Mouse (Mus musculus) MEL (cell line): ENCODE results near the gene Ipmk. TPM values are rescaled to one million over a fixed set of nuclear protein-coding genes. Genes with fewer than 3 reads are reported as not detected.
A peak's percentile ranks its signal among the peaks of the same experiment; 100 is the strongest.

Experiments used
- DNase-seq: peaks from one replicate; pipeline ENCODE4 v3.0.0; 2011; ENCODE audit warnings: low read depth, low spot score
- H3K27ac ChIP-seq: 2 replicates; pipeline ENCODE4 v1.5.1; 2012; ENCODE audit warnings: low read depth, mild to moderate bottlenecking, control low read depth, low read length, moderate library complexity; ENCODE audit not compliant: control insufficient read depth
- H3K27me3 ChIP-seq, 2 experiments: fragments of 150-350 bp in 1 of 2; sonication (generic) in 1 of 2; 2 replicates each; pipeline ENCODE4 v1.6.1; 2012; ENCODE audit warnings: low read length in 2 of 2, mild to moderate bottlenecking in 2 of 2, improper control_type of control experiment in 1 of 2, moderate library complexity in 1 of 2; ENCODE audit not compliant: insufficient read depth in 2 of 2, control insufficient read depth in 1 of 2
- H3K36me3 ChIP-seq, 2 experiments: 2 replicates each; pipeline ENCODE4 v1.6.1; 2012 to 2014; ENCODE audit warnings: low read length in 2 of 2, improper control_type of control experiment in 1 of 2, inconsistent platforms in 1 of 2, mild to moderate bottlenecking in 1 of 2; ENCODE audit not compliant: insufficient read depth in 2 of 2, control insufficient read depth in 1 of 2
- H3K4me1 ChIP-seq, 2 experiments: fragments of 150-350 bp in 1 of 2; sonication (generic) in 1 of 2; 2 replicates each; pipeline ENCODE4 v1.6.1; 2012; ENCODE audit warnings: low read length in 2 of 2, improper control_type of control experiment in 1 of 2, mild to moderate bottlenecking in 1 of 2; ENCODE audit not compliant: insufficient read depth in 2 of 2, control insufficient read depth in 1 of 2
- H3K4me3 ChIP-seq, 2 experiments: fragments of 150-350 bp in 1 of 2; sonication (generic) in 1 of 2; 2 replicates each; pipeline ENCODE4 v1.5.1; 2012; ENCODE audit warnings: low read depth in 2 of 2, low read length in 2 of 2, mild to moderate bottlenecking in 2 of 2, moderate library complexity in 2 of 2, control low read depth in 1 of 2, improper control_type of control experiment in 1 of 2; ENCODE audit not compliant: control insufficient read depth in 1 of 2, insufficient read depth in 1 of 2
- H3K79me2 ChIP-seq: 2 replicates; pipeline ENCODE4 v1.6.1; 2012; ENCODE audit warnings: mild to moderate bottlenecking, low read length, moderate library complexity; ENCODE audit not compliant: control insufficient read depth, poor library complexity, insufficient read depth
- H3K9ac ChIP-seq: 2 replicates; pipeline ENCODE4 v1.6.1; 2012; ENCODE audit warnings: low read depth, mild to moderate bottlenecking, control low read depth, low read length, moderate library complexity; ENCODE audit not compliant: control insufficient read depth, poor library complexity, severe bottlenecking
- H3K9me3 ChIP-seq: fragments of 150-350 bp; sonication (generic); replicated peaks from 2 replicates; pipeline ENCODE4 v1.6.1; 2012; ENCODE audit warnings: mild to moderate bottlenecking, low read length, improper control_type of control experiment, moderate library complexity; ENCODE audit not compliant: insufficient read depth
- BHLHE40 ChIP-seq: IDR thresholded peaks from 2 replicates; pipeline ENCODE4 v1.6.1; 2012; ENCODE audit warnings: low read depth, mild to moderate bottlenecking, inconsistent platforms, low read length, improper control_type of control experiment, borderline replicate concordance
- CHD1 ChIP-seq: IDR thresholded peaks from 2 replicates; pipeline ENCODE4 v1.6.1; 2012; ENCODE audit warnings: low read depth, mild to moderate bottlenecking, inconsistent platforms, low read length, improper control_type of control experiment
- E2F4 ChIP-seq: IDR thresholded peaks from 2 replicates; pipeline ENCODE4 v1.6.1; 2011; ENCODE audit warnings: low read depth, low read length, improper control_type of control experiment, borderline replicate concordance
- ELF1 ChIP-seq: IDR thresholded peaks from 2 replicates; pipeline ENCODE4 v1.6.1; 2014; ENCODE audit warnings: low read depth, mild to moderate bottlenecking, inconsistent platforms, low read length, improper control_type of control experiment, moderate library complexity
- EP300 ChIP-seq, 2 experiments: IDR thresholded peaks; 2 replicates each; pipeline ENCODE4 v1.6.1; 2011; ENCODE audit warnings: improper control_type of control experiment in 2 of 2, low read length in 2 of 2, low read depth in 1 of 2, mild to moderate bottlenecking in 1 of 2
- GATA1 ChIP-seq: IDR thresholded peaks from 2 replicates; pipeline ENCODE4 v1.6.1; 2011; ENCODE audit warnings: low read depth, low read length, improper control_type of control experiment
- MAZ ChIP-seq: IDR thresholded peaks from 2 replicates; pipeline ENCODE4 v1.6.1; 2012; ENCODE audit warnings: low read depth, mild to moderate bottlenecking, inconsistent platforms, low read length, improper control_type of control experiment
- MXI1 ChIP-seq: IDR thresholded peaks from 2 replicates; pipeline ENCODE4 v1.6.1; 2011; ENCODE audit warnings: mild to moderate bottlenecking, low read depth, low read length, improper control_type of control experiment
- MYB ChIP-seq: IDR thresholded peaks from 2 replicates; pipeline ENCODE4 v1.6.1; 2011; ENCODE audit warnings: mild to moderate bottlenecking, low read depth, low read length, improper control_type of control experiment
- MYC ChIP-seq: IDR thresholded peaks from 2 replicates; pipeline ENCODE4 v1.6.1; 2011; ENCODE audit warnings: low read depth, mild to moderate bottlenecking, low read length, improper control_type of control experiment, moderate library complexity
- NELFE ChIP-seq: IDR thresholded peaks from 2 replicates; pipeline ENCODE4 v1.6.1; 2011; ENCODE audit warnings: low read depth, low read length, improper control_type of control experiment
- NRF1 ChIP-seq: IDR thresholded peaks from 2 replicates; pipeline ENCODE4 v1.6.1; 2014; ENCODE audit warnings: low read depth, mild to moderate bottlenecking, inconsistent platforms, low read length, improper control_type of control experiment, moderate library complexity; ENCODE audit not compliant: poor library complexity, insufficient read depth, severe bottlenecking
- POLR2AphosphoS2 ChIP-seq: IDR thresholded peaks from 2 replicates; pipeline ENCODE4 v1.6.1; 2011; ENCODE audit warnings: low read length, improper control_type of control experiment
- POLR2AphosphoS5 ChIP-seq: IDR thresholded peaks from 2 replicates; pipeline ENCODE4 v1.6.1; 2012; ENCODE audit warnings: low read depth, borderline replicate concordance, mild to moderate bottlenecking, inconsistent platforms, low read length, moderate library complexity, mixed read lengths
- RAD21 ChIP-seq: IDR thresholded peaks from 2 replicates; pipeline ENCODE4 v1.6.1; 2011; ENCODE audit warnings: mild to moderate bottlenecking, low read depth, low read length, improper control_type of control experiment
- RCOR1 ChIP-seq: IDR thresholded peaks from 2 replicates; pipeline ENCODE4 v1.6.1; 2012; ENCODE audit warnings: low read depth, mild to moderate bottlenecking, inconsistent platforms, low read length, improper control_type of control experiment
- SIN3A ChIP-seq: IDR thresholded peaks from 2 replicates; pipeline ENCODE4 v1.6.1; 2012; ENCODE audit warnings: low read length, improper control_type of control experiment, inconsistent platforms
- SMC3 ChIP-seq: IDR thresholded peaks from 2 replicates; pipeline ENCODE4 v1.6.1; 2011; ENCODE audit warnings: low read depth, low read length, improper control_type of control experiment
- TAL1 ChIP-seq: IDR thresholded peaks from 2 replicates; pipeline ENCODE4 v1.6.1; 2012; ENCODE audit warnings: mild to moderate bottlenecking, inconsistent platforms, low read length, moderate library complexity, mixed read lengths
- TBP ChIP-seq: IDR thresholded peaks from 2 replicates; pipeline ENCODE4 v1.8.0; 2011; ENCODE audit warnings: low read depth, low read length, improper control_type of control experiment
- TCF12 ChIP-seq: IDR thresholded peaks from 2 replicates; pipeline ENCODE4 v1.6.1; 2014; ENCODE audit warnings: low read depth, mild to moderate bottlenecking, inconsistent platforms, low read length, improper control_type of control experiment, moderate library complexity
- ZC3H11A ChIP-seq: IDR thresholded peaks from 2 replicates; pipeline ENCODE4 v1.6.1; 2012; ENCODE audit warnings: low read depth, mild to moderate bottlenecking, inconsistent platforms, low read length, improper control_type of control experiment
- ZKSCAN1 ChIP-seq: IDR thresholded peaks from 2 replicates; pipeline ENCODE4 v1.6.1; 2012; ENCODE audit warnings: low read depth, mild to moderate bottlenecking, inconsistent platforms, low read length, improper control_type of control experiment, moderate library complexity
- ZMIZ1 ChIP-seq: IDR thresholded peaks from 2 replicates; pipeline ENCODE4 v1.6.1; 2012; ENCODE audit warnings: low read depth, mild to moderate bottlenecking, inconsistent platforms, low read length, improper control_type of control experiment, moderate library complexity
- ZNF384 ChIP-seq: IDR thresholded peaks from 2 replicates; pipeline ENCODE4 v1.6.1; 2012; ENCODE audit warnings: low read depth, mild to moderate bottlenecking, inconsistent platforms, low read length, improper control_type of control experiment
- polyA plus RNA-seq, 2 experiments: library from polyadenylated mRNA; stranded (reverse) in 1 of 2; unstranded in 1 of 2; fragments of >175 nt in 1 of 2; fragments of >200 nt in 1 of 2; gene quantifications; 2 replicates each; pipeline versions ENCODE4 v1.2.1 to v1.2.4; 2012; ENCODE audit warnings: low replicate concordance in 2 of 2, low read depth in 1 of 2; ENCODE audit not compliant: insufficient read length in 2 of 2, insufficient read depth in 1 of 2, missing spikeins in 1 of 2
- total RNA-seq: library from RNA; depleted of rRNA; stranded (reverse); fragments of 300-350 nt; gene quantifications from 2 replicates; pipeline ENCODE4 v1.2.3, GENCODE M21; 2012

Gene Ipmk
- total and polyA plus RNA-seq, 3 experiments: 21.0 to 36.7 TPM; not detected in 1

DNA sequence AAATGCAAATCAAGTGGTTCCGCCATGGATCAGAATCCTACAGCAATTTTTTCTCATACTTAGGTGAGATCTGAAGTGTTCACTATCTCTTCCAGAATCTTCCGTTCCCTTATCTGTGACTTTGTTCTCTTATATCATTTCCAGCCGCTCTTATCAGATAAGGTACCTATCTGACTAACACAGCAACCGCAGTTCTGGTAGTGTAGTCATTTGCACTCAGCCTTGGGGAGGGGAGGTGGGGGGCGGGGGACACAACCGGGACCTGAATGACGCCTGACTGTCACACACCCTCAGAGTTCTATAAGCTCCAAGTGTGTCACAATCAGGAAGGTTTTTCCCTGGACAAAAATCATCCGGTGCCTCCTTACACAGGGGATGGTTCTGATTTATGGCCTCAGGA lies 51.8 kb downstream of the Ipmk start:
- TF ChIP-seq MAZ: no peak
- no peak for TF ChIP-seq MYC
- TF ChIP-seq ZNF384: no peak
- peak; percentile 56 for TF ChIP-seq GATA1
- no peak for TF ChIP-seq SMC3
- TF ChIP-seq POLR2AphosphoS5: no peak
- no peak for TF ChIP-seq NRF1
- TF ChIP-seq ZMIZ1: no peak
- peak in 1 of 2 experiments; percentile 33; a peak in 1 of 4 replicates for TF ChIP-seq EP300 (IDR thresholded peaks at IDR 0.05; ENCODE audit: low read depth in 1 of 2, low read length in 2 of 2)
- Histone ChIP-seq H3K4me3 (no peak overlapping the region), H3K9ac (no peak overlapping the region), H3K27me3 (no peaks in the 10 kb centered on the region), H3K79me2 (no peaks in the 10 kb centered on the region), H3K9me3 (no peaks in the 10 kb centered on the region), H3K27ac (no peak overlapping the region), H3K4me1 (no peaks in the 10 kb centered on the region), H3K36me3 (peaks cover 0 to 3% of the 10 kb centered on the region in 2 experiments; a peak in 2 of 4 replicates)
- no peak for DNase-seq

DNA sequence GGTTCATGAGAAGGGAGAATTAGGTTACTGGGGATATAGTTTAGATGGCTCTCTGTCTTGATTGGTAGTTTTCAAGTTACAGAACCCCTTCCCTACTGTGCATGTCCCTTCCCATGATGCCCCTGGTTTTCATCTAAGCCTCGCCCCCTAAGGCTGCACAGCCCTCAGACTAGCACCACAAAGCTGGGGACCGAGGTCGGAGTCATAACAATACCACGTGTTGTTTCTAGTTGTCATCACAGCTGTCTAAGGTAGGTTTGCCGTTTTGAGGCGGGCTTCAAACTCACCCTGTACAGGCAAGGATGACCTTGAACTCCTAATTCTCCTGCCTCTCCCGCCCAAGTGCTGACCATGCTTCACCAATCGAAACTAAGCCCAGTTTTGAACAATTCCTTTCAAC lies 52.4 kb downstream of the Ipmk start:
- Histone ChIP-seq H3K4me1 (no peaks in the 10 kb centered on the region), H3K9me3 (no peaks in the 10 kb centered on the region), H3K36me3 (peaks cover 0 to 3% of the 10 kb centered on the region in 2 experiments; a peak in 2 of 4 replicates), H3K79me2 (no peaks in the 10 kb centered on the region), H3K27me3 (no peaks in the 10 kb centered on the region)
- DNase-seq: no peak
- no peak for TF ChIP-seq ZKSCAN1
- TF ChIP-seq E2F4: no peak
- TF ChIP-seq NELFE: no peak
- no peak for TF ChIP-seq ZMIZ1
- TF ChIP-seq RCOR1: no peak
- TF ChIP-seq NRF1: no peak
- no peak for TF ChIP-seq TBP
- no peak for TF ChIP-seq TCF12
- TF ChIP-seq CHD1: no peak
- TF ChIP-seq RAD21: no peak
- no peak for TF ChIP-seq ELF1
- no peak for TF ChIP-seq MXI1
- no peak for TF ChIP-seq SIN3A
- no peak for TF ChIP-seq EP300 (IDR thresholded peaks at IDR 0.05; ENCODE audit: low read depth in 1 of 2, low read length in 2 of 2)
- TF ChIP-seq ZC3H11A: no peak
- TF ChIP-seq POLR2AphosphoS2: no peak
- TF ChIP-seq MYB: no peak
- TF ChIP-seq TAL1: no peak
- TF ChIP-seq BHLHE40: no peak
- TF ChIP-seq, all 39 proteins: peak for 0
- Histone ChIP-seq H3K27ac (no peak overlapping the region), H3K4me3 (no peak overlapping the region), H3K9ac (no peak overlapping the region)
